ENCODE assay signal across 25 mouse cellular contexts in genomic region chr10:128904812-128905211, GRCm38 (mm10). TPM values are rescaled to one million over a fixed set of nuclear protein-coding genes. Genes with fewer than 3 reads are reported as not detected.
DNase-seq lines count a peak whose midpoint lies in the region; ATAC-seq lines count a peak whose summit lies in the region.
"Had no signal": no experiment of that assay in that cellular context is flagged by ENCODE, and none has a peak within 500 bp of the region (broad histone marks: within the 10 kb centered on the region; RNA-seq: fewer than 3 reads in every experiment).

No protein-coding gene starts in this region.

- no peak overlapping the region for H3K9ac ChIP-seq in kidney, embryonic 14.5 days (ENCODE audit: low read depth, low read length)
- H3K9ac ChIP-seq in kidney, embryonic 15.5 days = no peak overlapping the region
- H3K9ac ChIP-seq: embryonic facial prominence, embryonic 12.5 days; forebrain, embryonic 13.5 days had no signal

- DNase-seq in kidney, adult 11 months = peak; percentile 73
- peak; percentile 65 to 74 for DNase-seq in kidney, adult 8-10 months
- no peak for DNase-seq in kidney, postnatal 4 days
- DNase-seq in kidney, postnatal 10 days = peak; percentile 40
- peak; percentile 64 to 74 for DNase-seq in kidney, postnatal 36 days
- DNase-seq in thymus, postnatal 4 days = no peak
- DNase-seq: adrenal gland, adult 8-10 months; adrenal gland, postnatal 14 days; adrenal gland, postnatal 36 days; B cell, adult 2 months; cerebellum, adult 11-12 months; cerebellum, adult 2 months; cerebellum, adult 9-10 months; cerebellum, postnatal 10 days; cerebellum, postnatal 25 days had no signal

- H3K4me3 ChIP-seq in kidney, embryonic 14.5 days (ENCODE audit: low read length) = no peak overlapping the region
- H3K4me3 ChIP-seq in kidney, embryonic 15.5 days (replicated peaks) = no peak overlapping the region
- H3K4me3 ChIP-seq: embryonic facial prominence, embryonic 10.5 days; embryonic facial prominence, embryonic 12.5 days; forebrain, embryonic 13.5 days had no signal

- no peaks in the 10 kb centered on the region for H3K36me3 ChIP-seq in kidney, embryonic 14.5 days (ENCODE audit: control insufficient read depth, insufficient read depth, low read length)
- no peaks in the 10 kb centered on the region for H3K36me3 ChIP-seq in kidney, embryonic 15.5 days
- H3K36me3 ChIP-seq: embryonic facial prominence, embryonic 10.5 days; embryonic facial prominence, embryonic 12.5 days; G1E had no signal

- no peak for ATAC-seq in kidney, embryonic 14.5 days (ENCODE audit: low FRiP score, low TSS enrichment)
- ATAC-seq in kidney, embryonic 15.5 days (replicated peaks; ENCODE audit: low FRiP score) = no peak
- ATAC-seq: activated CD4-positive, CD25-positive, alpha-beta regulatory T cell, adult 4 months; CD4-positive, CD25-positive, alpha-beta regulatory T cell, adult 4 months; forebrain, embryonic 13.5 days; Patski had no signal

- no peaks in the 10 kb centered on the region for H3K9me3 ChIP-seq in kidney, embryonic 14.5 days (ENCODE audit: control insufficient read depth, low read length)
- H3K9me3 ChIP-seq in kidney, embryonic 15.5 days (replicated peaks) = no peaks in the 10 kb centered on the region
- H3K9me3 ChIP-seq: embryonic facial prominence, embryonic 10.5 days; embryonic facial prominence, embryonic 12.5 days; forebrain, embryonic 13.5 days; G1E had no signal

- no peak overlapping the region for H3K4me2 ChIP-seq in kidney, embryonic 14.5 days (replicated peaks; ENCODE audit: low read depth, low read length)
- no peak overlapping the region for H3K4me2 ChIP-seq in kidney, embryonic 15.5 days
- H3K4me2 ChIP-seq: embryonic facial prominence, embryonic 12.5 days; forebrain, embryonic 13.5 days had no signal

- H3K27me3 ChIP-seq in kidney, embryonic 14.5 days (ENCODE audit: control insufficient read depth, insufficient read depth, low read length) = no peaks in the 10 kb centered on the region
- H3K27me3 ChIP-seq in kidney, embryonic 15.5 days = no peaks in the 10 kb centered on the region
- H3K27me3 ChIP-seq: CH12.LX; embryonic facial prominence, embryonic 12.5 days; Patski had no signal

- H3K27ac ChIP-seq in kidney, embryonic 14.5 days (ENCODE audit: low read depth, low read length) = no peak overlapping the region
- no peak overlapping the region for H3K27ac ChIP-seq in kidney, embryonic 15.5 days
- H3K27ac ChIP-seq: embryonic facial prominence, embryonic 10.5 days; embryonic facial prominence, embryonic 12.5 days; forebrain, embryonic 13.5 days had no signal

- WGBS in kidney, embryonic 14.5 days = 72% methylated on average over 5 of the region's 5 CpGs
- 79% methylated on average over 5 of the region's 5 CpGs for whole genome bisulfite sequencing in kidney, embryonic 15.5 days

- H3K4me1 ChIP-seq in kidney, embryonic 14.5 days (ENCODE audit: control insufficient read depth, insufficient read depth, low read length) = peaks cover 5% of the 10 kb centered on the region; the same call in 1 of the 2 replicates
- peaks cover 9% of the 10 kb centered on the region for H3K4me1 ChIP-seq in kidney, embryonic 15.5 days
- H3K4me1 ChIP-seq: embryonic facial prominence, embryonic 12.5 days had no signal

RNA-seq across cellular contexts. Expression of gene Cd63, which starts 4.0 kb away (rescaled TPM):
- polyA plus RNA-seq in kidney, embryonic 14.5 days (2014; fragmentation: Nextera tagmentation; extraction: Ambion mirVana) = 479 and 521 TPM in 2 replicates
- 671 and 731 TPM in 2 replicates for polyA plus RNA-seq in kidney, embryonic 15.5 days (2015; fragmentation: Nextera tagmentation; extraction: Ambion mirVana)

RNA-seq across cellular contexts. Expression of gene Gdf11, which starts 13.3 kb away (rescaled TPM):
- polyA plus RNA-seq in kidney, embryonic 14.5 days (2014; fragmentation: Nextera tagmentation; extraction: Ambion mirVana) = 7.2 and 8.7 TPM in 2 replicates
- 7.2 and 8.7 TPM in 2 replicates for polyA plus RNA-seq in kidney, embryonic 15.5 days (2015; fragmentation: Nextera tagmentation; extraction: Ambion mirVana)

RNA-seq across cellular contexts. Expression of gene Rdh5, which starts 17.9 kb away (rescaled TPM):
- polyA plus RNA-seq in kidney, embryonic 14.5 days (2014; fragmentation: Nextera tagmentation; extraction: Ambion mirVana) = 14.5 and 15.7 TPM in 2 replicates
- polyA plus RNA-seq in kidney, embryonic 15.5 days (2015; fragmentation: Nextera tagmentation; extraction: Ambion mirVana) = 15.3 and 18.8 TPM in 2 replicates

RNA-seq across cellular contexts. Expression of gene Bloc1s1, which starts 19.0 kb away (rescaled TPM):
- 219 and 258 TPM in 2 replicates for polyA plus RNA-seq in kidney, embryonic 14.5 days (2014; fragmentation: Nextera tagmentation; extraction: Ambion mirVana)
- polyA plus RNA-seq in kidney, embryonic 15.5 days (2015; fragmentation: Nextera tagmentation; extraction: Ambion mirVana) = 220 and 231 TPM in 2 replicates

RNA-seq across cellular contexts. Expression of gene Itga7, which starts 28.8 kb away (rescaled TPM):
- 0.77 and 1.3 TPM in 2 replicates for polyA plus RNA-seq in kidney, embryonic 14.5 days (2014; fragmentation: Nextera tagmentation; extraction: Ambion mirVana)
- 3.6 and 4.2 TPM in 2 replicates for polyA plus RNA-seq in kidney, embryonic 15.5 days (2015; fragmentation: Nextera tagmentation; extraction: Ambion mirVana)

Comparison
In these comparisons a context has a peak if more than half of its experiments do, and no peak if none do; other contexts are left out.
1. DNase-seq: peak in kidney, adult 11 months (single experiment), kidney, adult 8-10 months (2 of 2), kidney, postnatal 10 days (single experiment) and kidney, postnatal 36 days (2 of 2); none in kidney, postnatal 4 days (0 of 2) and thymus, postnatal 4 days (single experiment).